Mouse (Mus musculus): ENCODE measurements around the gene Mphosph9.
"Not testable (repeated sequence)": the region's sequence is repeated elsewhere in the genome, so short reads cannot be mapped to it uniquely, and the experiment has no call there.

Mphosph9 gene

GRCm38 (mm10) chr5:124349196-124349595 is 21.4 kb upstream of the Mphosph9 start:
- in situ Hi-C loops (cut with MboI; ENCODE audit: unreplicated experiment in 2 of 2): no loop called here

- in situ Hi-C loops (cut with MboI; ENCODE audit: unreplicated experiment in 2 of 2): no loop called here
These were observed 15.1 kb upstream of the Mphosph9 start for GRCm38 (mm10) chr5:124342897-124343296.

DNA sequence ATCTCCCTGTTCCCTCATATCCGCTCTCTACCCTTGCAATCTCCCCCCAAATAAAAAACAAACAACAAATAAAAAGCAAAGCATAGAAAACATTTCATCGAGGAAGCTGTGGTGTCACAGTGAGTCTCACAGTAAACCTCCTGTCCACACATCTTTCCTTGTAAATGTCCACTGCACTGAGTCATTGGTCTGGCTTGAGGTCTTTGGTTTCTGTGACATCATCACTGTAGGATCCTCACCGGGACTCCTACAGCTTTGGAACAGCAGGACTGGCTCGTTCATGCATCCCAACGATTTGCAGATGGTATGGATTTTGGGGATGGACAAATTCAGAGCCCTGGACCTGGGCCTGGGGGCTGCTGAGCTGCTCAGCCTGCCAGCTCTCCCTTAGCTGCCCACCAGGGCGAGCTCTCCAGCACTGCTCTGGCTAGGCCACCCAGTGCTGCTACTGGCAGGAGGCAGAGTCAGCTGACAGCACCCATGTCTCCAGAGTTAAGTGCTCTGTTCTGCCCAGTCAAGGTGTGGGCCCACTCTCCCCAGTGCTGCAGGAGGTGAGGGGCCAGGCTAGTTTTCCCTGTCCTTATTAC is 14.1 kb upstream of the Mphosph9 start:
- in situ Hi-C loops (cut with MboI; ENCODE audit: unreplicated experiment in 2 of 2): not testable (repeated sequence)

- in situ Hi-C loops (cut with MboI; ENCODE audit: unreplicated experiment in 2 of 2): no loop called here
These were observed 11.0 kb upstream of the Mphosph9 start for GRCm38 (mm10) chr5:124338791-124339190.

DNA sequence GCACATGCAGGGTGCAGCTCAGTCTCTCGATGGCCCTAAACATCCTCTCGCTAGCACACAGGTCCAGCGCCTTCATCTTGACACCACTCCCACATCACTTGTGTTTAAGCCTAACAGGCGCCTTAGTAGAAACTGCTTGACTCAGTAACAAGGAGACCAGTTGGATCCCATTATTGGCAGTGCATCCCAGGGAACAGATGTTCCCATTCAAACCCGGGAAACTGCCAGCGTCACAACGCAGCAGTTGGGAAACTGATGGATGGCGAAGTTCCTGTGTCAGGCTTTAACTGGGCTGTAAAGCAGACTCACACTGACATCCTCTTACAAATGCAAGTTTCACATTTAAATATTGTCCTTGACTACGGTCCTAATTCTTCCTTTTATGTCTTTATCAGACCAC is 10.1 kb upstream of the Mphosph9 start:
- in situ Hi-C loops (cut with MboI; ENCODE audit: unreplicated experiment in 2 of 2): no loop called here

- in situ Hi-C loops (cut with MboI; ENCODE audit: unreplicated experiment in 2 of 2): no loop called here
These were observed 9.3 kb upstream of the Mphosph9 start for GRCm38 (mm10) chr5:124337103-124337502.

DNA sequence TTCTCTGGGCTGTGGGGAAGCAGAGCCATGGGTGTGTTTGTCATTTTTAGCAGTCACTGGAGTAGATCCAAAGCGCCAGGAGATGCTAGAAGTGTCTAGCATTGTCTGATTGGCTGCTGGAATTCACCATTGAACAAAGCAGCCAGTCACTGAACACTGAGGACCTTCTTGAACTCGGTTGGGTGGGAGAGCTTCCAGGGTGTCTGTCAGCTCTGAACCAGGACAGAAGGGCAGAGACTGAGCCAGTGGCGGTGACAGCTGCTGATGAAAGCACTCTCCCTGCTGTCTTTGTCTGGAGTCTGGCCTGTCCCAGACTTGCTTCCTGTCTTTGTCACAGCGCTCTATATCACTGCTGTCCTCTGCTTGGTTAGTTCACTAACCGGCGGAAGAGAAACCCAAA is 6.6 kb upstream of the Mphosph9 start:
- in situ Hi-C loops (cut with MboI; ENCODE audit: unreplicated experiment in 2 of 2): no loop called here

DNA sequence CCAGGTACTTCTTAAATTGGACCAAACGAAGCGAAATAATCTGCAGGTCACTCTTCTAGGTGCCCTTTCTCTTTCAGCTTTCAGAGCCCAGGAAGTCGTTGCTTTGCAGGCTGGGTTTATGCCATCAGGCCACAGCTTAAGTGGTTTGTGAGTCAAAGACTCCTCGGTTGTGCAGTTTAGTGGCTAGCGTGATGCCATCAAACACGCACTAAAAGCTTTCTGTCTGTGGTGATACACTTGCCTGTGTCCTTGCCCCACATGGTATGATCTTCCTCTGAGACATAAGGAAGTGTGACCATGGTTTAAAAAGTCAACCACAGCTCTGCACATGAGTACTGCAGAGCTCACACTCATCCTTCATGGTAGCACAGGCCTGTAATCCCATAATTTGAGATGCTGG is 2.3 kb upstream of the Mphosph9 start:
- in situ Hi-C loops (cut with MboI; ENCODE audit: unreplicated experiment in 2 of 2): no loop called here

DNA sequence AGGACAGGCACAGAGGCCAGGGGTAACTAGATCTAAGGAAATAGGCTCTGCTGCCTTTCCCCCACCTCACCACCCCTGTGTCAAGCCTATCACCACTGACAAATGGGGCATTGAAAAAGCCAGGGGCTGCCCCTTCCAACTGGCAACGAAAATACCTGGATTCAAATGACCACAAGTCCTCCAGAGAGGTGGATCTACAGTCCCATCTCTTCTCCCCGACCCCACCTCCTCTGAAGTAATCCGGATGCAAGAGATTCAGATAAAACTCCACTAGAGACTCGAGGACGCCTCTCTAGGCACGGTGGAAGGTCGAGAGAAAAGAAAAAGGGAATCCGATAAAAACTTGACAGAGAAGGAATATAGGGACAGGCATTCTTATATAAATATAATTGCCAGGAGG is 943 bp downstream of the Mphosph9 start:
- in situ Hi-C loops (cut with MboI; ENCODE audit: unreplicated experiment in 2 of 2): no loop called here

- in situ Hi-C loops (cut with MboI; ENCODE audit: unreplicated experiment in 2 of 2): no loop called here
These were observed 10.1 kb downstream of the Mphosph9 start for GRCm38 (mm10) chr5:124317648-124318047.

GRCm38 (mm10) chr5:124315941-124316340 is 11.8 kb downstream of the Mphosph9 start:
- in situ Hi-C loops (cut with MboI; ENCODE audit: unreplicated experiment in 2 of 2): no loop called here

- in situ Hi-C loops (cut with MboI; ENCODE audit: unreplicated experiment in 2 of 2): no loop called here
These were observed 12.3 kb downstream of the Mphosph9 start for GRCm38 (mm10) chr5:124315498-124315897.

DNA sequence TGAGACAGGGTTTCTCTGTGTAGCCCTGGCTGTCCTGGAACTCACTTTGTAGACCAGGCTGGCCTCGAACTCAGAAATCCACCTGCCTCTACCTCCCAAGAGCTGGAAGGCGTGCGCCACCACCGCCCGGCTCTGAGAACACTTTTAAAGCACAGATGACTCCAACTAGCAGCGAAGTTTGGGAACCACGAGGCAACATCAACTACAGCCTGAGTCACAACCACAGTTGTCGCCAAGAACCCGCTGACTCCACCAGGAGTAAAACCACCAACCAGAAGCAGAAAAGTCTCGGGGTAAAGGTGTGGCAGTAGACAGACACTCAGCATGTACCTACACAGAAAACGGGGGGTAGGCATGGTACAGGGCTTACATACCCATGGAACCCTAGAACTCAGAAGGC is 17.7 kb downstream of the Mphosph9 start:
- in situ Hi-C loops (cut with MboI; ENCODE audit: unreplicated experiment in 2 of 2): no loop called here

- in situ Hi-C loops (cut with MboI; ENCODE audit: unreplicated experiment in 2 of 2): loop anchor here in 1 of 2 experiments (10.0 kb wide), 1 partner anchor 304 kb away; no protein-coding TSS in a partner anchor
These were observed 18.6 kb downstream of the Mphosph9 start for GRCm38 (mm10) chr5:124309155-124309554.

DNA sequence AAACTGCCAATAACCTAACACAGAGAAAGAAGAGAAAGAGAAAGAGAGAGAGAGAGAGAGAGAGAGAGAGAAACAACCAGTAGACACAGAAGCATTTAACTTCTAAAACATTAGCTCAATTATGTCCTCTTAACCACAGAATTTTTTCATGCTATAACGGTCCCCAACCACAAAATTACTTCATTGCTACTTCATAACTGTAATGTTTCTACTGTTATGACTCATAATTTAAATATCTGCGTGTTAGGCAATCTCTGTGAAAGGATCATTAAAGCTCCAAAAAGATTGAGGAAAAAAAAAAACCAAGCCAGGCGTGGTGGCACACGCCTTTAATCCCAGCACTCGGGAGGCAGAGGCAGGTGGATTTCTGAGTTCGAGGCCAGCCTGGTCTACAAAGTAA is 24.9 kb downstream of the Mphosph9 start:
- in situ Hi-C loops (cut with MboI; ENCODE audit: unreplicated experiment in 2 of 2): loop anchor here in 1 of 2 experiments (10.0 kb wide), 1 partner anchor 298 kb away; no protein-coding TSS in a partner anchor

DNA sequence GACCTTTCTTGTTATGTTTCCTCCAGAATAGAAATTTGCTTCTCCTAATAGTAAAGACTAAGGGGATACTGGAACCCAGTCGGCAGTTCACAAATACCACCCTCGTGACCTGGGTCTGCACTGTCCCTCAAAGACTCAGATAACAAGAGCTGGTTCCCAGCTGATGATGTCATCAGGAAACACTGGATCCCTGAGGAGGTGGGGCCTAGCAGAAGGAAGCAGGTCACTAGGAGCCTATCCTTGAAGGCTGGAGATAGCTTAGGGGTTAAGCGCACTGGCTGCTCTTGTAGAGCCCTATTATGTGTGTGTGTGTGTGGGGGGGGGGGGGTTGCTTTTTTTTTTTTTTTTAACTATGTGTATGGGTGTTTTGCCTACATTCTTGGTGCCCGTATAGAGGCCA is 27.6 kb downstream of the Mphosph9 start:
- in situ Hi-C loops (cut with MboI; ENCODE audit: unreplicated experiment in 2 of 2): loop anchor here in 1 of 2 experiments (10.0 kb wide), 1 partner anchor 295 kb away; no protein-coding TSS in a partner anchor

- in situ Hi-C loops (cut with MboI; ENCODE audit: unreplicated experiment in 2 of 2): loop anchor here (5.0 kb wide), 2 partner anchors 132 to 137 kb away; no protein-coding TSS in a partner anchor
These were observed 28.5 kb downstream of the Mphosph9 start for GRCm38 (mm10) chr5:124299307-124299706.

DNA sequence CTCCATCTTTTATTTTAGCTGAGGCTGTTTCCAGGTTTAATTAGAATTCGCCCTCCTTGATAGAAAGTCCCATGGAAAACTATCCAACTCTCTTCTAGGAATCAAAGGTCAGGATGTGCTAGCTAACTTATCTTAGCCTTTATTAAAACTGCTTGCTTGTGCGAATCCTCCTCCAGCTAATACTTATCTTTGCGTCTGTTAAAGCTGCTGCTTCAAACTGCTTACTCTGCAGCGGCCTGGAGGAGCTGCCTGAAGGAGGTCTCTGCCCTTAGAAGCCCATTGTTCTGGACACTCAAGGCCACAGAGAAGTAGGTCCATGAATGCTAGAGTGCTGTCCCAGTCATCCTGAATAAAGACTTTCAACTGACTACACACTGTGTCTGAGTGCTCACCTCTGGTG is 31.3 kb downstream of the Mphosph9 start:
- in situ Hi-C loops (cut with MboI; ENCODE audit: unreplicated experiment in 2 of 2): loop anchor here (5.0 kb wide), 2 partner anchors 129 to 134 kb away; no protein-coding TSS in a partner anchor

GRCm38 (mm10) chr5:124293967-124294366 is 33.8 kb downstream of the Mphosph9 start:
- in situ Hi-C loops (cut with MboI; ENCODE audit: unreplicated experiment in 2 of 2): no loop called here

- in situ Hi-C loops (cut with MboI; ENCODE audit: unreplicated experiment in 2 of 2): no loop called here
These were observed 37.6 kb downstream of the Mphosph9 start for GRCm38 (mm10) chr5:124290216-124290615.

- in situ Hi-C loops (cut with MboI; ENCODE audit: unreplicated experiment in 2 of 2): no loop called here
These were observed 40.0 kb downstream of the Mphosph9 start for GRCm38 (mm10) chr5:124287616-124288247.

- in situ Hi-C loops (cut with MboI; ENCODE audit: unreplicated experiment in 2 of 2): no loop called here
These were observed 43.4 kb downstream of the Mphosph9 start for GRCm38 (mm10) chr5:124284330-124284729.

All from v-Abl transformed pro-B cells (cell line).